Mouse (Mus musculus): ENCODE data around the gene Dnajb12.
A peak's percentile ranks its signal among the peaks of the same experiment; 100 is the strongest.

The Dnajb12 gene

DNA sequence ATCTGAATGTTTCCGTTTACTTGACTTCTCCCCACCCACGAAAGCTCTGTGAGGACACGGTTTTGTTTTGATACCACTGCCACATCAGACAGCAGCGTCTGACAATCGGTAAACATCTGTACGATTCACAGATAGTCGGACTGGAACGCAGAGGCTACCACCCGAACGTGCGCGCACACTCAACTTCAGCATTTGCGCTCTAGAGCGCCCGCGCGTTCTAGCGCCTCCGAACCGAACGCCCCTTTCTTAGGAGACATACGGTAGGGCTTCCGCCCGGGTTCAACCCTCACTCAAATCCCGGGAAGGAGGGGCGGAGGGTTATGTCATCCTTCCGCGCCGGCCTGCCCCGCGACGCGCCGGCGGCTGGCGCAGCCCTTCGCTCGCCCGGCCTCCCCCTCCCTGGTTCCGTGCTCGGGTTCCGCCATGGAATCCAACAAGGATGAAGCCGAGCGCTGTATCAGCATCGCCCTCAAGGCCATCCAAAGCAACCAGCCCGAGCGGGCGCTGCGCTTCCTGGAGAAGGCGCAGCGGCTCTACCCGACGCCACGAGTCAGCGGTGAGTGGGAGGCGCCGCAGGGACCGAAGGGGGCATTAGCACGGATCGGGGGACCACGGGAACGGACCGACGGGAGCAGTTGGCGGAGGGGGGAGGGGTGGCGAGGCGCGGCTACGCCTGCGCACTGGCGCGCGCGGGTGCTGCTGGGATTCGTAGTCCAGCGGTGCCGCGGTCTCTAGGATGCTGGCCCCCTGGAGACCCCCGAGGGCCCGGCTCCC, at the start of gene Dnajb12:
Gene Dnajb12, plus strand, starts transcription at position 302 of the 774 bp plus-strand sequence.
- DNase-seq (ENCODE audit: low spot score): peak; percentile 94

DNA sequence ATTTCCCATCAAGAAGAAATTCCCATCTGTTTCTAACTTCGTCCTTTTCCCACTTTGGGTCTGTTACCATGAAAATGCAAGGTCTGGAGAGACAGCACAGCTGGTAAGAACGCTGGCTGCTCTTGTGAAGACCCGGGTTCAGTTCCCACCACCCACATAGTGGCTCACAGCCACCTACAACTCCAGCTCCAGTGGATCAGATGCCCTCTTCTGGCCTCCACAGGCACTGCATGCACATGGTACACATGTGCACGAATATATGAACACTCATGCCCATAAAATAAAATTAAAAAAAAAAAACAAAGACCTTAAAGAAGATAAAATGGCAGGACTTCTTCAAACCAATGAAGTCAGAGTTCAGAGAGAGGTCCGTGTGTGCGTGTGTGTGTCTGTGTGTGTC, 49.5 kb upstream of the Dnajb12 start:
- no peak for DNase-seq (ENCODE audit: low spot score)

DNA sequence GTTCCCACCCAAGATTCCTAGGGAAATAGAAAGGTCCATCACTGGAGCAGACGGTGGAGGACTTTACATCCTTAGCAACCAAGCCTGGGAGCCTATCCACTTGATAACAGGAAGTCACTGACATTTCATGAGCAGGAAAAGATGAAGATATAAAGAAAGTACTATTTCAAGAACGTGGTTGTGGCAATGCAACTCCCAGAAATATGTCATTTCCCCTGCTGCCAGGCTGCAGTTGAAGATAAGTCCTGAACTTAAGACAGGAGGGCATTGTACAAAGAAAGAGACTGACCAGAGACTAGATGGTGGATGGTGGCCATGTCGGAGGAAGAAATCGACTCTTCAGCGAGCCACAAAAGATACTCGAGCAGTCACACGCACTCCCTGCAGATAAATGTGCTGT, 47.4 kb upstream of the Dnajb12 start:
- DNase-seq (ENCODE audit: low spot score): no peak

DNA sequence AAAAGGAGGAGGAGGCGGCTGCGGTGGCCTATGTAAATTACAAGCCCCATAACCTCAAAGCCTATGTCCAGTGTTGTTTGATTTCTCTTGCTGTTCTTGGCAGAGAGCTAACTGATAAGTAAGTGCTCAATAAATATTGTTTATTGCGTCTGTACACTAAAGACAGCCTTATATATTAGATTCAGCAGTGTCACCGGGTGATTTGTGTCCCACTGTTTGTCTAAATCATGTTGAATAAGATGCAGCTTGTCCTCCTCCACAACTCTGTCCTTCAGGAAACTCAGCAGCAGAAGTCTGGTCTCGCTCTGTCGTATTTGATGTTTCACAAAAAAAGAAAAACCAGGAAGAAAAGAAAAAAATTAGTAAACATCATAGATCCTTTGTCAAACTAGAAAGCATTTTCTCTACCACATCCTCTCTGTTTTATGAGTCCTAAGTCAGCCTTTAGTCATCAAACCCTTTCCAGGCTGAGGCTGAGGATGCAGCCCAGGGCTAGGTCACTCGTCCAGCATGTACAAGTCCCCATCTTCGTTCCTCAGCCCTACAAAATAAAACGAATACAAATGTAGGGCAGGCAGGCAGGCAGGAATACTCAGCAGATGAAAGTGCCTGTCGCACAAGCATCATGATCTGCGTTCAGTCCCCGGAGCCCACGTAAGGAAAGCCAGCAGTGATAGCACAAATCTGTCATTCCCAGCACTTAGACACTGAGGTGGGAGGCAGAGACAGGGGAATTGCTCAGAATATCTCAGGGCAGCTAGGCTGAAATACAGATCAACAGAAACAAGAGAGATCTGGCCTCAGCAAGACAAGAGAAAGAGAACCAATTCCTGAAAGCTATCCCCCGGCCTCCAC, 43.8 kb upstream of the Dnajb12 start:
- no peak for DNase-seq (ENCODE audit: low spot score)

DNA sequence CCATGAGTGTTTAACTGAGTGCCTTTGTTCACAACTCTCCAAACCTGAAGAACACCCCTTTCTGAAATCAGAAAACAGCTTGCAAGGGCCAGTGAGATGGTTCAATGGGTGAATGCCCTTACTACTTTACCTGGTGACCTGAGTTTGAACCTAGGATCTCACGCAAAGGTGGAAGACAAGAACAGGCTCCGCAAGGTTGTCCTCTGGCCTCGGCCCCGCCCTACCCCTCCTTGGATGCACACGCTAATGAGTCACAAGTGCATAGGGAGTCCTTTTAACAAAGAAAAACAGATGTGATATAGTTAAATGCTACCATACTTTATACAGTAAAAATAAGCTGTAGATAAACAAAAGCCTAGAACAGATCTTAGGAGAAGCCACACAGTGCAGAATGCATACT, 41.9 kb upstream of the Dnajb12 start:
- no peak for DNase-seq (ENCODE audit: low spot score)

DNA sequence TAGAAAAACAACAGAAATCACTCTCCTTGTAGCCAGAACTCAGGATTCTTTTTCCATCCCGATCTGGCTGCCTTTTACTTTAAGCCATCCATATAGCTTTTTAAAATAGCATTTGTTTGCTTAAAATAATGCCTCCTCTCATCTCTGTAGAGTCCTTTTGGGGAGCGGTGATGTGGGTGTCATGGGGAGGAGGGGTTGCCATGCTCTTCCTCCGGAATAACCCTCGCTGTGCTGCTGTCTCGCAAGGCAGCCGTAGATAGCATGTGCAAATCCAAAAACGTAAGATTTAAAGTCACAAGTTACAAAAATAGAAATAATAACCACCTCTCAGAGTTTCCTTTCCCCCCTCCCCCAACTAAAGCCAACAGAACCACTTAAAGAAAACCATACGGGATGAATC, 37.9 kb upstream of the Dnajb12 start:
- no peak for DNase-seq (ENCODE audit: low spot score)

DNA sequence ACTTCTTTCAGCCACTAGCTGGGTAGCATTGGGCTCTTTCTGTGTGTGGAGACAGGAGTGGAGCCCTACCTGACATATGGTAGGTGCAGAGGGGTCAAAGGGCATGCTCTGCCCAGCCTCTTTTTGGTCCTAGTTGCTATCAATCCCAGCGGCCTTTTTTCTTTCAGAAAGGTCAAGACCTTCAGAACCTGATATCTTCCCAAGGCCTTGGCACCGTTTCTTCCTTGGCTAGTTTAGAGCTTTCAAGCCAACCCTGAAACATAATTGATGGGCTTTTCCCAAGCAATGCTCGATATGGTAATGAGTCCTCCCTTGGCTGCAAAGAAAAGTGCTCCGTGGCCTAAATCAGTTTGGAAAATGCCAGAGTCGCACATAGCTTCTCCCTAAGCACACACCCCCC, 36.2 kb upstream of the Dnajb12 start:
- DNase-seq (ENCODE audit: low spot score): no peak

DNA sequence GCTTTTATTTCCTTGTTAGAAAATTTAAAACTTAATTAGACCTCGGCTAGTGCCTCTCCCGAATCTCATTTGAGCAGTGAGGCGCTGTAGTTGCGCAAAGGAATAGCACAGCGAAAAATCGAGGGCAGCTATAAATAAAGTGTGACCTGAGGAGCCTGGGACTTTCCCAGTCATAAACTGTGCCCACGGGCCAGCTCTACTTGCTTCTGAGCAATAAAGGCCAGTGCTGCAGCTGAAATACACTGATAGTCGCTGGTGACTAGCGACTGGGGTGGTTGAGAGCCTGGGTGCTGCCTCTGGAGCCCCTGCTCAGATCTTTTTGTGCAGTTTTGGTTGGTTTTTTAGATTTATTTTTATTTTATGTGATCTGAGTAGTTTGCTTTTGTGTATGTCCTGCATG, 34.7 kb upstream of the Dnajb12 start:
- no peak for DNase-seq (ENCODE audit: low spot score)

DNA sequence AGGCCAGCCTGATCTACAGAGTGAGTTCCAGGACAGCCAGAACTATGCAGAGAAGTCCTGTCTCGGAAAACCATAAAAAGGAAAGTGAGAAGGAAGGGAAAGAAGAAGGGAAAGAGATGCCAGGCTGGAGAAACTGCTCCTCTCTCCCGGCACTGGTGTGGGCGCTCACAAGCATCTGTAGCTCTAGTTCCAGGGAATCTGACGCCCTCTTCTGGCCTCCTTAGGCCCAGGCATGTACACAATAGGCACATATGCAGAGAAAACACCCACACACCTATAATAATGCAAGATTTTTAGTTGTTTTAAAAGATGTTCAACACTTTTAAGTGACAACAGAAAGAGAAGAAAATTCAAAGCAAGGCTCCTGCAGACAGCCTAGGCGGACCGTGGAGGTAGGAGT, 32.9 kb upstream of the Dnajb12 start:
- DNase-seq (ENCODE audit: low spot score): no peak

DNA sequence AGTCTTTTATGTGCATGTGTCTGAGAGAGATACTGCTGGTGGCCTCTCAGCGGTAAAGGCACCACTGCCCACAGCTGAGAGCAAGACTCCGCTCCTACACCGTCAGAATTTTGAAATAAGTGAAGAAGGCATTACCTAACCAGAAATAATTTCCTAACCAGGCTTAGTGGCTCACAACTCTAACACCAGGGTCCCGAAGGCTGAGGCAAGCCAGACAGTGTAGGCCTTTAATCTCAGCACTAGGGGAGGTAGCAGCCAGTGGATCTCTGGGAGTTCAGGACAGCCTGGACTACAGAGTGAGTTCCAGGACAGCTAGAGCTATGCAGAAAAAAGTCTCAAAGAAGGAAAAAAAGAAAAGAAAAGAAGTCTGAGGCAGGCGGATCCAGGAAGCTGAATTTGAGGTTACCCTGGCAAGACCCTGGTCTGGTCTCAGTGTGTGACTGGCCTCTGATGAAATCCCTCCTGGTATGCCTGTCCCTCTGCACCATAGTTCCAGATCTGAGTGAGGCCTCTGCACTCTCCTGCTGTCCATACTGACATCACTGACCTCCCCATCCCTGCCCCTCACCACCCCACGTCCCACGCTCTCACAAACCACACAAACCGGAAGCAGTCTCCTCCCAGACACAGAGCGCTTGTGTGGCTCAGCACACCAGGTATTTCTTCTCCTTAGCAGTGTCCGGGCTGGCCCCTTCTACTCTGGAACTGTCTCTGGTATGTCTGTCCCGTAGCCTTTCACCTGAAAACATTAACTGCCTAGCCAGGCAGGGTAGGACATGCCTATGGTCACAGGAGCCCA, 31.1 kb upstream of the Dnajb12 start:
- no peak for DNase-seq (ENCODE audit: low spot score)

DNA sequence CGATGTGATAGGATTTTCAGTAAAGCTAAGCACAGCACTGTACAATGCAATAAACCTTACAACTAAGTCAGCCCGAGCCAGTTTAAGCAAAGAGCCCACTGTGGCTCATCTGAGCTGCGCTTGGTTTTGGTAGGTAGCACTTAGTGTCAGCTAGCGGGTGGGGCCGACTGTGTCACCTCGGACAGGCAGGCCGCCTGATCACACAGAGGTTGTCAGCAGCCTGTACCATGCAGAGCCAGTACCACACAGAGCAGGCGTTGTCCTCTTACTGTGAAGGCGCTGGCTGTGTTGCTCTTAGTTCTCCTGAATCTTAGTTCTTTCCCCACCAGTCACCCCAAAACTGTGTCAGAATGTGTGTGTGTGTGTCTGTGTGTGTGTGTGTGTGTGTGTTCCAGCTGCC, 30.4 kb upstream of the Dnajb12 start:
- no peak for DNase-seq (ENCODE audit: low spot score)

DNA sequence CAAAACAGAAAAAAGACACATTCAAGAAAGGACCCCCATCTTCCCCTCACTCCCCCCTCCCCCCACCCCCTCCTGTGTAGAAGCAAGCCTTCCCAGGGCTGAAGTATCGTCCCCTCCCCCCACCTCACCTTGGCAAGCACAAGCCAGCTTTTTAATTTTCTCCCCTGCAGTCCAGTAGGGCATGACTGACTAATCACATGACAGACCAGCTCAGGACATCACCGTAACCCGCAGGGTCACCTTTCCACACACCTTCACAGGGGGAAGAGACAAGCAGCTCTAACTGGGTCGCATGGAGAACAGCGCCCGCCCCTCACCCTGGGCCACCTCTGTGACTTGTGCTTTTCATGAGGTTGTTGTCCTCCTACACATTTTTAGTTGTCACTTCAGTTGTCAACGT, 30.0 kb upstream of the Dnajb12 start:
- DNase-seq (ENCODE audit: low spot score): no peak

DNA sequence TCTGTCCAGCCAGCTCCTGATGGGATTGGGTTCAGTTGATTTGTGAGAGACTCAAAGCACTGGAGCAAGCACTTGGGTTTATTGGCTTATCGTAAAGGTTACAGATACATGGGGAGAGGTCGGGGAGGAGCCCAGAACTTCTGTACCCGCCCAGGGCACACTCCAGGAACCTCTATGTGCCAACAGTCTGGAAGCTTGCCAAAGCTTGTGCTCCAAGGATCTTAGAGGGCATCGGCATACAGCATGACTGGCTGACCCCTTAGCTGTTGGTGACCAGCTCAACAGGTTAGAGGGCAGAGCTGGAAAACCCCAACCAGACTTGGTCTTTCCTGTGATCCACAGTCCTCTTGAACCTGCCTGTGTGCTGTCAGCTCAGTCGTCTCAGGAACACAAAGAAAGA, 22.2 kb upstream of the Dnajb12 start:
- DNase-seq (ENCODE audit: low spot score): no peak

DNA sequence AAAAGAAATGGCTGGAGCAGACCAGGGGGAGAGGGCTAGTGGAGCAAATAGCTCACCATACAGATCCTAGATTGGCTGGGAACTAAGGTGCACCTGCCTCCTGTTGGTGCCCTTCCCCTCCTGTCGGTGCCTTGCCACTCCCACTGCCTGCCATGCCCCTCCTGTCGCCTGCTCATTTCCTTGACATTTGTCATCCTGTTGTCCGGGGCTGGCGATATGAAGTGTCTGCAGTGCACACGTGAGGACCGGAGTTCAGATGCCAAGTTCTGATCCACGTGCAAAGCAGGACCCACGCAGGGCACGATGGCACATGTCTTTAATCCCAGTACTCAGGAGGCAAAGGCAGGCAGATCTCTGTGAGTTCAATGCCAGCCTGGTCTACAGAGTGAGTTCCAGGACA, 18.7 kb upstream of the Dnajb12 start:
- no peak for DNase-seq (ENCODE audit: low spot score)

DNA sequence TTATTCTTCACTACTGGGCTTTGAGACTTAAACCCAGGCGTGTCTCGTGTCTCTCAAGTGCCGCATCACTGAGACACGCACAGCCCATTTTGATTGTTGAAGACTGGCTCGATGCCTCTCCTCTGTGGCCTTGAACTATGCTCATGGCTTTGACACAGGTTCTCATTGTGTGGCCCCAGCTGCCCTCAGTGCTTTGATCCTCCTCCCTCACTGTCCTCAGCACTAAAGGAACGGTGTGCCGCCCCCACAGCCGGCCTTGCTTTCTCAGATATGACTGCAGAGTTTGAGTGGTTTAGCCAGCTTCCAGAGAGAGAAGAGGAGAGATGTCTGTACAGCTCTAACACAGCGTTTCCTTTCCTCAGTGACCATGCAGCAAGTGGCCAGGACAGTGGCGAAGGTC, 18.2 kb upstream of the Dnajb12 start:
- DNase-seq (ENCODE audit: low spot score): no peak

DNA sequence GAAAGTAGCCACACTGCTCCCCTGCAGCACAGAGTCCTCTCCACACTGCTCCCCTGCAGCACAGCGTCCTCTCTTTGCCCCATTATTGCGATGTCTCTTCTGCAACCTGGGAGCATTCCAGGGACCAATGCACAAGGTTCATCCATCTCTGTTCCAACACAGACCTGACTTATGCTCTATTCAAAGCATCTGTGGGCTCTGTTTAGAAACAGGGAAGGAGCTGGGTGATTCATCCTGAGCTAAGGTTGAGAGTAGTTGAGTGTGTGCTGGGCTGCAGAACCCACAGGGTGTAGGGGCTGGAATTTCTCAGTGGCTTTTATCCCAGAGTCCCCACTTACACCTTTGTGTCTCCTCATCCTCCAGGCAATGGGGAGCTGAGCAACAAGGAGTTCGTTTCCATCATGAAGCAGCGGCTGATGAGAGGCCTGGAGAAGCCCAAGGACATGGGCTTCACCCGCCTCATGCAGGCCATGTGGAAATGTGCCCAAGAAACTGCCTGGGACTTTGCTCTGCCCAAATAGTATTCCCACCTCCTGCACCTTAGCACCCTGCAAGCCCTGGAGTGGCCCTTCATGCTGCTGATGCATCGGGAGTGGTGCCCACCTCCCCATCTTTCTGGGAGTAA, 16.4 kb upstream of the Dnajb12 start:
- DNase-seq (ENCODE audit: low spot score): no peak

DNA sequence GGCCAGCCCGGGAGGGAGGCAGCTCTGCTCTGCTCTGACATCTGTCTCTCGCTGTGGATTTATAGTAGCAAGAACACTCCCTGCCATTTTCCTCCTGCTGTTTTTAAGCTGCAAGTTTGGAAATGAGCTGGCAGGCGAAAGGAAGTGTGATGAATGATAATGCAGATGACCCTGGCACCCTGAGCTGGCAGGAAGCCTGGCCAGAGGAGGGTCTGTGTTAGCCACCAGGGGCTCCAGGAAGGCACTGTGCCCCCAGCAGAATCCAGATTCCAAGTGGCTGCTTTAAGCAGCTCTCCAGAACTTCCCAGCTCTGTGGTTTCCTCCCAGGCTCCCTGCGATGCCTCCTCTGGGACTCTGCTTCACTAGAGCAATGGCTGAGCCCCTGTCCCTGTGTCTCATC, 15.7 kb upstream of the Dnajb12 start:
- DNase-seq (ENCODE audit: low spot score): no peak

DNA sequence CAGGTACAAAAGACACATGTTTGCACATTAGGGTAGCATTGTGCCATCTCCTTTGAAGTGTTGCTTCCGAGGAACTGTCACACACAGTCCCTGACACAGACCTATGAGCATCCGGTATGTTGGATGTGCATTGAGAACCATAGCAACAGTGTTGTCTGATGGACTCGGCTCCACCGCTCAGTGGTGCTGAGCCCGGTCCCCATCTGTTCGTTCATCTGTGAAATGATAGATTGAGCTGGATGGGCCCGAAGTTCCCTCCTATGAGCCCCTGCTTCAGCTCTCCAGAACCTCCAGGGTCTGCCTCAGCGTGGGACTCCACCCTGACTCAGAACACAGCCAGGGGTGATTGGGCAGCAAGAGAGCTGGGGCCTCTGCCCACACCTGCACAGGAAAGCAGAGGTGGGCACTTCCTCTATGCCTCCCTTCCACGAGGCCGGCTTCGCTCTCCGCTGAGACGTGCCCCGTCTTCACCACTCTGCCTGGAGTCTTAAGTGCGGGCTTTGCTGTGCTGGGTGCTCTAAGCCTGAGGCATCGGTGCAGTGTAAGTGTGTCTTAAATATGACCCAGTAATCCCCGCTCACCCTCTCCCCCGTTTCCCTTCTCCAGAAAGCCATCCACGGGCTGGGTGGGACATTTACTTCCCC, 15.0 kb upstream of the Dnajb12 start:
- DNase-seq (ENCODE audit: low spot score): no peak

DNA sequence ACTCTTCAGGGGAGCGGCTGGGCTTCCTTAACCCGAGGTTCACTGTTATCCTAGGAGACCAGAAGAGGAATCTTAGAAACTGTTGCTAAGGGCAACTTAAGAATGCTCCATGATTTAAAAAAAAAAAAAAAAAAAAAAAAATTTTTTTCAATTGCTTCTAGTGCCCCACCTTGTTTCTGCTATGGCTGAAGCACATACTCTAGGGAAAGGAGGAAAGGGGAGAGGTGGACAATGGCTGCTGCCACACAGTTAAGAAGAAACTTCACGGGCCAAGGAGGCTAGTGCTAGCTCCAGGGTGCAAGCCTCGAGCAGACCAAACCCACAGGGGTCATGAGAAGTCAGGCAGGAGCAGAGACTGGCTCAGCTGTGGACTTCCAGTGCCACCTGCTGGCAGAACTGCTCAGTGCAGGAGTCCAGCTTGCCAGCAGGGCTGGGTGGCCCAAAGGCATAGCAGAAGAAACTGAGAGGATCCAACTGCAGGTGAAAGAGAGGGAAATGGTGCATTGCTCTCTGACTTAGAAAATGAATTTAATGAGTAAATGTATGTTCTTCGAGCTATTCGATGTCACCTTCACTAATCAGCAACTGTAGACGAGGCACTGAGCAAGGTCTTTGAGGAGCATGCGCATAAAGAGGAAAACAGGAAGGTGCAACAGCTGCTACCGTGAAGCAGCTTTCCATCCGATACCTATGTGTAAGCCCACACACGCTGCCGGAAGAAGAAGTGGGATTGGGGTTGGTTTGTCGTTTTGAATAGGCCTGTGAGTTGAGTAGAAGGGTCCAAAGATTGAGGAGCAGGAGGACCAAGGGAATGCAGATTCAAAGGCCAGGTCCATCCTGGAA, 14.3 kb upstream of the Dnajb12 start:
- DNase-seq (ENCODE audit: low spot score): peak; percentile 82

DNA sequence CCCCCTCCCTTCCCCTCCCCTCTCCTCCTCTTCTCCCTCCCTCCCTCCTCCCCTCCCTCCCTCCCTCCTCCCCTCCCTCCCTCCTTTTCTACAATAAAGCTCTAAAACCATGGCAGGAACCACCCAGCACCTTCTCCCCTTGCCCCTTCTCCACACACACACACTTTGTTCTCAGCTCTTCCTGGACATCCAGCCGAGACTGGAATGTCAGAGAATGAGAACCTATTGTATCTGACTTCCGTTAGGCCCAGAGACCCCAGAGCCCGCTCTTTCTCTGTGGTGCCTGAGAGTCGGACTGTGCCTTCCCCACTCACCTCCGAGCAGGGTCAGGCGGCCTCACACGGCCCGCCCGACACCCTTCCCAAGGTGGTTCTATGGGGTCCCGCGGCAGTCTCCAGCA, 11.1 kb upstream of the Dnajb12 start:
- DNase-seq (ENCODE audit: low spot score): no peak

DNA sequence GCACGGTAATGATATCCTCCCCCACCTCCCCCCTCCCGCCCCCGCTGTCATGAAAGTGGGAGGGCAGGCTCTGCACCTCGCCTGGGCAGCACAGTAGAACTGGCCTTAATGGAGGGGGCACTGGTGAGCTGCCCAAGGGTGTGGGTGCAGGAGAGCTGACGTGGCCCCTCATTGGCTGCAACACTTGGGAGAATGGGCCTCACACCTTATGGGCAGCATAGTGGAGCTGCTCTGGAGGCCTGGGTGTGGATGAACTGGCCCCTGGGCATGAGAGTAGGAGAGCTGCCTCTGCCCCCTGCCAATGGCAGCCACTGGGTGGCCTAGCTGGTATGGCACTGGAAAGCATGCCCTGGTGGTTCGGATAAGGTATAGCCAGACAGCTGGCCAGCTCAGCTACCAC, 9.3 kb upstream of the Dnajb12 start:
- no peak for DNase-seq (ENCODE audit: low spot score)

Data from ovary, postnatal 36 days (tissue).